Mouse (Mus musculus) ES-E14 (cell line): ENCODE results near the gene Metrnl. TPM values are rescaled to one million over a fixed set of nuclear protein-coding genes. Genes with fewer than 3 reads are reported as not detected.

Experiments used
- DNase-seq: peaks from one replicate; pipeline ENCODE4 v3.0.0-alpha.2; 2013; ENCODE audit warnings: low read depth, low spot score
- H3K27ac ChIP-seq: 2 replicates; pipeline ENCODE4 v1.5.1; 2012; ENCODE audit warnings: low read depth, mild to moderate bottlenecking, low read length, moderate library complexity, mixed read lengths; ENCODE audit not compliant: poor library complexity, insufficient read depth, severe bottlenecking
- H3K36me3 ChIP-seq: 2 replicates; pipeline ENCODE4 v1.6.1; 2012; ENCODE audit warnings: mild to moderate bottlenecking, low read length, moderate library complexity, mixed read lengths; ENCODE audit not compliant: control insufficient read depth, poor library complexity, insufficient read depth, severe bottlenecking
- H3K4me1 ChIP-seq, 2 experiments: fragments of 150-350 bp in 1 of 2; sonication (generic) in 1 of 2; 2 replicates each; pipeline ENCODE4 v1.6.1; 2012; ENCODE audit warnings: low read length in 2 of 2, mild to moderate bottlenecking in 1 of 2, mixed read lengths in 1 of 2; ENCODE audit not compliant: control insufficient read depth in 2 of 2, insufficient read depth in 2 of 2, poor library complexity in 1 of 2
- H3K4me3 ChIP-seq, 2 experiments: fragments of 150-350 bp in 1 of 2; sonication (generic) in 1 of 2; 2 replicates each; pipeline ENCODE4 v1.5.1; 2012; ENCODE audit warnings: low read length in 2 of 2, low read depth in 1 of 2, mild to moderate bottlenecking in 1 of 2, mixed read lengths in 1 of 2; ENCODE audit not compliant: insufficient read depth in 1 of 2, poor library complexity in 1 of 2, severe bottlenecking in 1 of 2
- H3K9ac ChIP-seq: 2 replicates; pipeline ENCODE4 v1.6.1; 2012; ENCODE audit warnings: low read depth, mild to moderate bottlenecking, low read length, mixed read lengths; ENCODE audit not compliant: poor library complexity, insufficient read depth, severe bottlenecking
- H3K9me3 ChIP-seq: fragments of 150-350 bp; sonication (generic); 2 replicates; pipeline ENCODE4 v1.6.1; 2012; ENCODE audit warnings: low read depth, mild to moderate bottlenecking, low read length; ENCODE audit not compliant: control insufficient read depth, insufficient read depth
- CHD2 ChIP-seq: IDR thresholded peaks from 2 replicates; pipeline ENCODE4 v1.6.1; 2014; ENCODE audit warnings: mild to moderate bottlenecking, low read depth, low read length, inconsistent platforms
- HCFC1 ChIP-seq: IDR thresholded peaks from 2 replicates; pipeline ENCODE4 v1.6.1; 2012; ENCODE audit warnings: low read length, inconsistent platforms, borderline replicate concordance; ENCODE audit not compliant: insufficient read depth
- MAFK ChIP-seq: IDR thresholded peaks from 2 replicates; pipeline ENCODE4 v1.6.1; 2014; ENCODE audit warnings: mild to moderate bottlenecking, low read depth, low read length, inconsistent platforms; ENCODE audit not compliant: insufficient read depth
- ZC3H11A ChIP-seq: IDR thresholded peaks from 2 replicates; pipeline ENCODE4 v1.6.1; 2012; ENCODE audit warnings: low read depth, mild to moderate bottlenecking, inconsistent platforms, low read length, borderline replicate concordance
- ZNF384 ChIP-seq: IDR thresholded peaks from 2 replicates; pipeline ENCODE4 v1.6.1; 2012; ENCODE audit warnings: low read depth, low read length, inconsistent platforms
- in situ Hi-C, 2 experiments: fragments of 600-800 bp; cut with MboI; formaldehyde crosslinking; loops; one replicate each; pipeline ENCODE4 v1.15.1; 2025; ENCODE audit warnings: low sequenced_read_pairs in 2 of 2, inconsistent platforms in 1 of 2; ENCODE audit not compliant: unreplicated experiment in 2 of 2
- total RNA-seq: library from RNA; depleted of rRNA; stranded (reverse); fragments of 300-350 nt; gene quantifications from 2 replicates; pipeline ENCODE4 v1.2.3, GENCODE M21; 2012

Gene Metrnl
- total RNA-seq, 1 experiment, result 13.0 TPM

GRCm38 (mm10) chr11:121709278-121709677 is 7.9 kb downstream of the Metrnl start:
- TF ChIP-seq MAFK, result no peak
- no peak for TF ChIP-seq CHD2
- no peak for TF ChIP-seq ZNF384
- TF ChIP-seq HCFC1, result no peak
- TF ChIP-seq ZC3H11A, result no peak
- no peaks in the 10 kb centered on the region for H3K9me3 ChIP-seq
- no peak overlapping the region for H3K9ac ChIP-seq
- DNase-seq, result no peak
- H3K36me3 ChIP-seq, result no peaks in the 10 kb centered on the region
- H3K4me1 ChIP-seq, result peaks cover 0 to 19% of the 10 kb centered on the region in 2 experiments; a peak in 1 of 4 replicates
- in situ Hi-C loops, result no loop called here
- H3K27ac ChIP-seq, result no peak overlapping the region
- H3K4me3 ChIP-seq, result no peak overlapping the region

GRCm38 (mm10) chr11:121710245-121710644 is 8.9 kb downstream of the Metrnl start:
- Histone ChIP-seq H3K4me1 (peaks cover 0 to 20% of the 10 kb centered on the region in 2 experiments; a peak in 1 of 4 replicates), H3K4me3 (no peak overlapping the region), H3K36me3 (no peaks in the 10 kb centered on the region), H3K27ac (no peak overlapping the region), H3K9ac (no peak overlapping the region), H3K9me3 (no peaks in the 10 kb centered on the region)
- TF ChIP-seq MAFK (peak; percentile 70), ZNF384 (no peak)
- no peak for DNase-seq
- in situ Hi-C loops, result no loop called here

GRCm38 (mm10) chr11:121712987-121713386 is 11.6 kb downstream of the Metrnl start:
- Histone ChIP-seq H3K9me3 (no peaks in the 10 kb centered on the region), H3K36me3 (no peaks in the 10 kb centered on the region), H3K4me3 (no peak overlapping the region), H3K27ac (no peak overlapping the region), H3K9ac (no peak overlapping the region), H3K4me1 (peaks cover 0 to 11% of the 10 kb centered on the region in 2 experiments; a peak in 1 of 4 replicates)
- DNase-seq, result no peak
- no peak for TF ChIP-seq HCFC1
- no peak for TF ChIP-seq MAFK
- TF ChIP-seq ZC3H11A, result no peak
- no peak for TF ChIP-seq ZNF384
- TF ChIP-seq CHD2, result no peak
- in situ Hi-C loops, result no loop called here

- Histone ChIP-seq H3K4me3 (no peak overlapping the region), H3K9ac (no peak overlapping the region), H3K9me3 (no peaks in the 10 kb centered on the region), H3K27ac (no peak overlapping the region), H3K4me1 (peaks cover 0 to 17% of the 10 kb centered on the region in 2 experiments; a peak in 1 of 4 replicates), H3K36me3 (no peaks in the 10 kb centered on the region)
- TF ChIP-seq ZC3H11A (no peak), MAFK (no peak), CHD2 (no peak), HCFC1 (no peak), ZNF384 (no peak)
- DNase-seq, result no peak
- in situ Hi-C loops, result no loop called here
These were observed 12.2 kb downstream of the Metrnl start for GRCm38 (mm10) chr11:121713569-121713968.

GRCm38 (mm10) chr11:121714745-121715485 is 13.6 kb downstream of the Metrnl start:
- H3K4me1 ChIP-seq, result peaks cover 0 to 17% of the 10 kb centered on the region in 2 experiments; a peak in 1 of 4 replicates
- no peak overlapping the region for H3K9ac ChIP-seq
- TF ChIP-seq CHD2 (no peak), HCFC1 (no peak), ZC3H11A (no peak), MAFK (no peak), ZNF384 (no peak)
- no peaks in the 10 kb centered on the region for H3K36me3 ChIP-seq
- in situ Hi-C loops, result no loop called here
- H3K4me3 ChIP-seq, result no peak overlapping the region
- no peak overlapping the region for H3K27ac ChIP-seq
- no peak for DNase-seq
- H3K9me3 ChIP-seq, result no peaks in the 10 kb centered on the region
